Mouse (Mus musculus): Measurements from ENCODE around the gene Kif1b. TPM values are rescaled to one million over a fixed set of nuclear protein-coding genes. Genes with fewer than 3 reads are reported as not detected.

Kif1b gene
- polyA plus RNA-seq, 1 experiment from 2014 or later: 224 TPM

GRCm38 (mm10) chr4:149338137-149338536 is 30.6 kb upstream of the Kif1b start:
- Histone ChIP-seq H3K27me3 (ENCODE audit: control insufficient read depth, insufficient read depth, low read length) (no peaks in the 10 kb centered on the region), H3K4me3 (ENCODE audit: low read depth, low read length) (no peak overlapping the region), H3K36me3 (ENCODE audit: control insufficient read depth, insufficient read depth, low read length) (peaks cover 51% of the 10 kb centered on the region), H3K9me3 (ENCODE audit: control insufficient read depth, low read length) (no peaks in the 10 kb centered on the region), H3K9ac (replicated peaks; ENCODE audit: low read depth, low read length) (no peak overlapping the region), H3K4me1 (ENCODE audit: control insufficient read depth, insufficient read depth, low read length) (no peaks in the 10 kb centered on the region), H3K4me2 (ENCODE audit: low read depth, low read length) (no peak overlapping the region), H3K27ac (ENCODE audit: low read depth, low read length) (no peak overlapping the region)
- 87% methylated on average over 2 of the region's 2 CpGs for WGBS
- no peak for ATAC-seq (ENCODE audit: low read depth)

GRCm38 (mm10) chr4:149337353-149337752 is 29.9 kb upstream of the Kif1b start:
- Histone ChIP-seq H3K4me3 (ENCODE audit: low read depth, low read length) (no peak overlapping the region), H3K27ac (ENCODE audit: low read depth, low read length) (no peak overlapping the region), H3K9ac (replicated peaks; ENCODE audit: low read depth, low read length) (no peak overlapping the region), H3K4me2 (ENCODE audit: low read depth, low read length) (no peak overlapping the region), H3K4me1 (ENCODE audit: control insufficient read depth, insufficient read depth, low read length) (no peaks in the 10 kb centered on the region), H3K27me3 (ENCODE audit: control insufficient read depth, insufficient read depth, low read length) (no peaks in the 10 kb centered on the region), H3K9me3 (ENCODE audit: control insufficient read depth, low read length) (no peaks in the 10 kb centered on the region), H3K36me3 (ENCODE audit: control insufficient read depth, insufficient read depth, low read length) (peaks cover 53% of the 10 kb centered on the region)
- 91% methylated on average over 9 of the region's 9 CpGs for WGBS
- ATAC-seq (ENCODE audit: low read depth): no peak

GRCm38 (mm10) chr4:149336302-149336701 is 28.8 kb upstream of the Kif1b start:
- Histone ChIP-seq H3K9me3 (ENCODE audit: control insufficient read depth, low read length) (no peaks in the 10 kb centered on the region), H3K27me3 (ENCODE audit: control insufficient read depth, insufficient read depth, low read length) (no peaks in the 10 kb centered on the region), H3K9ac (replicated peaks; ENCODE audit: low read depth, low read length) (no peak overlapping the region), H3K4me2 (ENCODE audit: low read depth, low read length) (no peak overlapping the region), H3K36me3 (ENCODE audit: control insufficient read depth, insufficient read depth, low read length) (peaks cover 52% of the 10 kb centered on the region), H3K27ac (ENCODE audit: low read depth, low read length) (no peak overlapping the region), H3K4me1 (ENCODE audit: control insufficient read depth, insufficient read depth, low read length) (no peaks in the 10 kb centered on the region), H3K4me3 (ENCODE audit: low read depth, low read length) (no peak overlapping the region)
- 94% methylated on average over 7 of the region's 7 CpGs for WGBS
- no peak for ATAC-seq (ENCODE audit: low read depth)

GRCm38 (mm10) chr4:149334881-149335280 is 27.4 kb upstream of the Kif1b start:
- WGBS: 96% methylated on average over 11 of the region's 11 CpGs
- ATAC-seq (ENCODE audit: low read depth): no peak
- no peak overlapping the region for H3K4me2 ChIP-seq (ENCODE audit: low read depth, low read length)
- no peaks in the 10 kb centered on the region for H3K9me3 ChIP-seq (ENCODE audit: control insufficient read depth, low read length)
- H3K27me3 ChIP-seq (ENCODE audit: control insufficient read depth, insufficient read depth, low read length): no peaks in the 10 kb centered on the region
- H3K9ac ChIP-seq (replicated peaks; ENCODE audit: low read depth, low read length): no peak overlapping the region
- no peak overlapping the region for H3K27ac ChIP-seq (ENCODE audit: low read depth, low read length)
- H3K4me1 ChIP-seq (ENCODE audit: control insufficient read depth, insufficient read depth, low read length): no peaks in the 10 kb centered on the region
- no peak overlapping the region for H3K4me3 ChIP-seq (ENCODE audit: low read depth, low read length)
- H3K36me3 ChIP-seq (ENCODE audit: control insufficient read depth, insufficient read depth, low read length): peaks cover 62% of the 10 kb centered on the region

- no peak for ATAC-seq (ENCODE audit: low read depth)
- peaks cover 76% of the 10 kb centered on the region for H3K36me3 ChIP-seq (ENCODE audit: control insufficient read depth, insufficient read depth, low read length)
- WGBS: 91% methylated on average over 7 of the region's 7 CpGs
These were observed 25.2 kb upstream of the Kif1b start for GRCm38 (mm10) chr4:149332726-149333125.

GRCm38 (mm10) chr4:149330495-149330894 is 23.0 kb upstream of the Kif1b start:
- ATAC-seq (ENCODE audit: low read depth): no peak
- H3K4me3 ChIP-seq (ENCODE audit: low read depth, low read length): no peak overlapping the region
- 97% methylated on average over 5 of the region's 5 CpGs for WGBS
- no peaks in the 10 kb centered on the region for H3K4me1 ChIP-seq (ENCODE audit: control insufficient read depth, insufficient read depth, low read length)
- peaks cover 61% of the 10 kb centered on the region for H3K36me3 ChIP-seq (ENCODE audit: control insufficient read depth, insufficient read depth, low read length)
- no peaks in the 10 kb centered on the region for H3K9me3 ChIP-seq (ENCODE audit: control insufficient read depth, low read length)
- no peak overlapping the region for H3K27ac ChIP-seq (ENCODE audit: low read depth, low read length)
- no peak overlapping the region for H3K9ac ChIP-seq (replicated peaks; ENCODE audit: low read depth, low read length)
- no peaks in the 10 kb centered on the region for H3K27me3 ChIP-seq (ENCODE audit: control insufficient read depth, insufficient read depth, low read length)
- H3K4me2 ChIP-seq (ENCODE audit: low read depth, low read length): no peak overlapping the region

More at GRCm38 (mm10) chr4:149332726-149333125, 25.2 kb upstream of the Kif1b start:
- Histone ChIP-seq H3K4me3 (ENCODE audit: low read depth, low read length) (no peak overlapping the region), H3K27me3 (ENCODE audit: control insufficient read depth, insufficient read depth, low read length) (no peaks in the 10 kb centered on the region), H3K9me3 (ENCODE audit: control insufficient read depth, low read length) (no peaks in the 10 kb centered on the region), H3K27ac (ENCODE audit: low read depth, low read length) (no peak overlapping the region), H3K4me1 (ENCODE audit: control insufficient read depth, insufficient read depth, low read length) (no peaks in the 10 kb centered on the region), H3K9ac (replicated peaks; ENCODE audit: low read depth, low read length) (no peak overlapping the region), H3K4me2 (ENCODE audit: low read depth, low read length) (no peak overlapping the region)

GRCm38 (mm10) chr4:149328735-149329134 is 21.2 kb upstream of the Kif1b start:
- Histone ChIP-seq H3K4me3 (ENCODE audit: low read depth, low read length) (no peak overlapping the region), H3K4me2 (ENCODE audit: low read depth, low read length) (no peak overlapping the region), H3K9ac (replicated peaks; ENCODE audit: low read depth, low read length) (no peak overlapping the region), H3K27ac (ENCODE audit: low read depth, low read length) (no peak overlapping the region), H3K4me1 (ENCODE audit: control insufficient read depth, insufficient read depth, low read length) (no peaks in the 10 kb centered on the region), H3K9me3 (ENCODE audit: control insufficient read depth, low read length) (no peaks in the 10 kb centered on the region), H3K36me3 (ENCODE audit: control insufficient read depth, insufficient read depth, low read length) (peaks cover 47% of the 10 kb centered on the region), H3K27me3 (ENCODE audit: control insufficient read depth, insufficient read depth, low read length) (no peaks in the 10 kb centered on the region)
- no peak for ATAC-seq (ENCODE audit: low read depth)
- 89% methylated on average over 4 of the region's 4 CpGs for WGBS

GRCm38 (mm10) chr4:149327281-149327680 is 19.8 kb upstream of the Kif1b start:
- Histone ChIP-seq H3K4me2 (ENCODE audit: low read depth, low read length) (no peak overlapping the region), H3K27me3 (ENCODE audit: control insufficient read depth, insufficient read depth, low read length) (no peaks in the 10 kb centered on the region), H3K9ac (replicated peaks; ENCODE audit: low read depth, low read length) (no peak overlapping the region), H3K27ac (ENCODE audit: low read depth, low read length) (no peak overlapping the region), H3K36me3 (ENCODE audit: control insufficient read depth, insufficient read depth, low read length) (peaks cover 40% of the 10 kb centered on the region), H3K4me3 (ENCODE audit: low read depth, low read length) (no peak overlapping the region), H3K9me3 (ENCODE audit: control insufficient read depth, low read length) (no peaks in the 10 kb centered on the region), H3K4me1 (ENCODE audit: control insufficient read depth, insufficient read depth, low read length) (no peaks in the 10 kb centered on the region)
- no peak for ATAC-seq (ENCODE audit: low read depth)
- 85% methylated on average over 7 of the region's 7 CpGs for WGBS

- ATAC-seq (ENCODE audit: low read depth): no peak
These were observed 18.1 kb upstream of the Kif1b start for GRCm38 (mm10) chr4:149325411-149326162.

More at GRCm38 (mm10) chr4:149325411-149326162, 18.1 kb upstream of the Kif1b start:
- no peaks in the 10 kb centered on the region for H3K27me3 ChIP-seq (ENCODE audit: control insufficient read depth, insufficient read depth, low read length)
- H3K27ac ChIP-seq (ENCODE audit: low read depth, low read length): no peak overlapping the region
- 87% methylated on average over 10 of the region's 10 CpGs for WGBS
- H3K9me3 ChIP-seq (ENCODE audit: control insufficient read depth, low read length): no peaks in the 10 kb centered on the region
- H3K36me3 ChIP-seq (ENCODE audit: control insufficient read depth, insufficient read depth, low read length): peaks cover 25% of the 10 kb centered on the region
- H3K9ac ChIP-seq (replicated peaks; ENCODE audit: low read depth, low read length): no peak overlapping the region
- H3K4me3 ChIP-seq (ENCODE audit: low read depth, low read length): no peak overlapping the region
- H3K4me1 ChIP-seq (ENCODE audit: control insufficient read depth, insufficient read depth, low read length): no peaks in the 10 kb centered on the region
- no peak overlapping the region for H3K4me2 ChIP-seq (ENCODE audit: low read depth, low read length)

Data from neural tube, embryonic 14.5 days (tissue).